Mouse (Mus musculus) limb, embryonic 14.5 days (tissue): ENCODE results near the gene Pdxp. TPM values are rescaled to one million over a fixed set of nuclear protein-coding genes. Genes with fewer than 3 reads are reported as not detected.

Experiments used
- ATAC-seq: fragments of 200-750 bp; cut with Nextera tagmentation; 2 replicates; pipeline ENCODE4 v1.8.0; 2017; ENCODE audit warnings: low read depth, moderate number of reproducible peaks, moderate TSS enrichment; ENCODE audit not compliant: low FRiP score
- DNase-seq: peaks from one replicate; pipeline ENCODE4 v3.0.0-alpha.2; 2015; ENCODE audit warnings: low spot score
- H3K27ac ChIP-seq: fragments of 300-500 bp; sonication (generic); replicated peaks from 2 replicates; pipeline ENCODE4 v1.5.1; 2014; ENCODE audit warnings: low read depth, mild to moderate bottlenecking, low read length, moderate library complexity, mixed read lengths
- H3K27me3 ChIP-seq: fragments of 300-500 bp; sonication (generic); 2 replicates; pipeline ENCODE4 v1.6.1; 2014; ENCODE audit warnings: low read length, mixed read lengths; ENCODE audit not compliant: control insufficient read depth, insufficient read depth
- H3K36me3 ChIP-seq: fragments of 300-500 bp; sonication (generic); 2 replicates; pipeline ENCODE4 v1.6.1; 2014; ENCODE audit warnings: mild to moderate bottlenecking, low read length, moderate library complexity, mixed read lengths; ENCODE audit not compliant: control insufficient read depth, insufficient read depth
- H3K4me1 ChIP-seq: fragments of 300-500 bp; sonication (generic); 2 replicates; pipeline ENCODE4 v1.6.1; 2014; ENCODE audit warnings: antibody characterized with exemption, low read length, mixed read lengths; ENCODE audit not compliant: control insufficient read depth, insufficient read depth
- H3K4me2 ChIP-seq: fragments of 300-500 bp; sonication (generic); replicated peaks from 2 replicates; pipeline ENCODE4 v1.6.1; 2014; ENCODE audit warnings: low read depth, mild to moderate bottlenecking, low read length, moderate library complexity; ENCODE audit not compliant: severe bottlenecking
- H3K4me3 ChIP-seq: fragments of 300-500 bp; sonication (generic); replicated peaks from 2 replicates; pipeline ENCODE4 v1.5.1; 2014; ENCODE audit warnings: low read length
- H3K9ac ChIP-seq: fragments of 300-500 bp; sonication (generic); 2 replicates; pipeline ENCODE4 v1.6.1; 2014; ENCODE audit warnings: mild to moderate bottlenecking, low read depth, low read length, moderate library complexity; ENCODE audit not compliant: severe bottlenecking
- H3K9me3 ChIP-seq: fragments of 300-500 bp; sonication (generic); 2 replicates; pipeline ENCODE4 v1.6.1; 2016; ENCODE audit warnings: low read length; ENCODE audit not compliant: control insufficient read depth
- POLR2A ChIP-seq: fragments of 200-500 bp; IDR thresholded peaks from 2 replicates; pipeline ENCODE4 v1.8.0; 2012; ENCODE audit warnings: inconsistent platforms, mild to moderate bottlenecking, moderate library complexity, borderline replicate concordance; ENCODE audit not compliant: insufficient read depth, insufficient read length; ENCODE audit errors: extremely low read depth
- WGBS: fragments of 180-500 bp; shearing (Covaris S2); extraction: QIAGEN DNeasy Blood & Tissue Kit; methylation state at CpG from one replicate; pipeline ENCODE4 v1.1.7; 2014; 5-methylcytosine and 5-hydroxymethylcytosine counted together
- polyA plus RNA-seq, 2 experiments: library from polyadenylated mRNA; depleted of rRNA in 1 of 2; stranded (reverse) in 1 of 2; unstranded in 1 of 2; fragments of >200 nt; fragmentation: Nextera tagmentation in 1 of 2; extraction: Ambion mirVana in 1 of 2; gene quantifications; 2 replicates each; pipeline versions ENCODE4 v1.2.1 to v1.2.3; 2012 to 2014

Pdxp gene
- polyA plus RNA-seq, 2 experiments = 20.8 to 32.5 TPM

DNA sequence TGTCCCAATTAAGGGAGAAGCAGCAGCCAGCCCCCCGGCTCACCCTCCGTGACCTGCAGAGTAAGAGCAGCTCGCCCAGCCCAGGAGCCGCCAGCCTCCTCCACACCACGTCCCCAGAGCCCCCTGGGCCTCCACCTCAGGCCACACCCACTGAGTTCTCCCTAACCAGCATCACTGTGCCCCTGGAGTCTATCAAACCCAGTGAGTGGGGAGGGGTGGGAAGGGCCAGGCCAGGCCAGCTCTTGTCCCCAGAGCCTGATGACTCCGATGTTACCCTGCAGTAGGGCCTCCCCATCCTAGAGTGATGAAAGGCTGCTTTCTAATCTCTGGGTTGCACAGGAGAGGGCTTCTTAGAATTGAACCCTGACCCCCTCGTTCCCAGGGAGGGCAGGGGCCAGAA, 21.3 kb upstream of the Pdxp start:
- H3K9me3 ChIP-seq = no peaks in the 10 kb centered on the region
- H3K4me3 ChIP-seq = no peak overlapping the region
- DNase-seq (no peak), ATAC-seq (no peak; the same call in 1 of the 2 replicates)
- H3K36me3 ChIP-seq = peaks cover 70% of the 10 kb centered on the region
- peaks cover 3% of the 10 kb centered on the region; the same call in 1 of the 2 replicates for H3K4me1 ChIP-seq
- H3K27me3 ChIP-seq = no peaks in the 10 kb centered on the region
- H3K9ac ChIP-seq = no peak overlapping the region
- no peak overlapping the region for H3K27ac ChIP-seq
- no peak for TF ChIP-seq POLR2A
- WGBS = 47% methylated on average over 7 of the region's 7 CpGs
- no peak overlapping the region for H3K4me2 ChIP-seq

DNA sequence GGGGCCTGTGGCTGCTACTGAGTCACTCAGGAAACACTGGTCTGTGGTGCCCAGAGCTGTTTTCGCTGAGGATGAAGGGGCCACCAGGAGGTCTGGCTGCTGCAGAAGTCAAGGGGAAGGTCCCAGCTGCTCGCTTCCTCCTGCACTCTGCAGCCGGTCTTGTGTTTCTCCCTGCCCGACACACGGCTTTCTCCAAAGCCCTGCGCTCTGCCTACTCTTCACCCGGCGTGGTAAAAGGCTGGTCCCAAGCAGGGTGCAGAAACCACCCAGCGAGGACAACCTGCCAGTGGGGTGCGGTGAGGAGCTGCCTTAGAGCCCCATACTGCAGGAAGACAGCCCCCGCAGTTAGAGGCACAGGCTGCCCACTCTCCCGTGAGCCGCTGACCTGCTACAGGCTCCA, 19.0 kb upstream of the Pdxp start:
- H3K4me3 ChIP-seq = no peak overlapping the region
- DNase-seq = no peak
- 0 out of 2 replicates have a peak overlapping the region, but pooled peaks have one; percentile 7 for H3K9ac ChIP-seq
- H3K36me3 ChIP-seq = peaks cover 53% of the 10 kb centered on the region
- H3K4me1 ChIP-seq = peaks cover 15% of the 10 kb centered on the region; the same call in 1 of the 2 replicates
- no peaks in the 10 kb centered on the region for H3K27me3 ChIP-seq
- H3K4me2 ChIP-seq = no peak overlapping the region
- no peak for TF ChIP-seq POLR2A
- H3K9me3 ChIP-seq = no peaks in the 10 kb centered on the region
- H3K27ac ChIP-seq = 0 out of 2 replicates have a peak overlapping the region, but pooled peaks have one; percentile 39
- no peak for ATAC-seq
- WGBS = 77% methylated on average over 13 of the region's 13 CpGs

DNA sequence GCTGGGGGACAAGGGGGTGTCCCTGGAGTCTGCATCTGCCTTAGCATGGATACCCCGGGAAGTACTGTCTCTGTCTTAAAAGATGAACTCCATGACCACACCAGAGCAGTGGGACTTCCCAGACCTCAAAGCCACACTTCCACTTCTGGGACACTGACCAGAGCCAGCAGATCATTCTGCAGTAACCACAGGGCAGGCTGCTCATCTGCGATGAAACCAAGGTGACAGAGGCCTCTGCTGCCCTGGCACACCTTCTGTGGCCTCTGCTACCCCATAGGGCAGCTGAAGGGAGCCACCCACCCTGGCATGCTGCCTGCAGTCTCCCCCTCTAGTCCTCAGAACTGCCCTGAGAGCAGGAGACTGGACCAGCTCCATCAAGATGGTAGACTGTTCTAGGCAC, 18.0 kb upstream of the Pdxp start:
- Histone ChIP-seq H3K9me3 (no peaks in the 10 kb centered on the region), H3K27me3 (no peaks in the 10 kb centered on the region), H3K27ac (no peak overlapping the region), H3K9ac (no peak overlapping the region), H3K36me3 (peaks cover 48% of the 10 kb centered on the region), H3K4me3 (no peak overlapping the region), H3K4me2 (no peak overlapping the region), H3K4me1 (peaks cover 17% of the 10 kb centered on the region)
- no peak for ATAC-seq
- WGBS = 88% methylated on average over 2 of the region's 2 CpGs
- DNase-seq = no peak
- no peak for TF ChIP-seq POLR2A

DNA sequence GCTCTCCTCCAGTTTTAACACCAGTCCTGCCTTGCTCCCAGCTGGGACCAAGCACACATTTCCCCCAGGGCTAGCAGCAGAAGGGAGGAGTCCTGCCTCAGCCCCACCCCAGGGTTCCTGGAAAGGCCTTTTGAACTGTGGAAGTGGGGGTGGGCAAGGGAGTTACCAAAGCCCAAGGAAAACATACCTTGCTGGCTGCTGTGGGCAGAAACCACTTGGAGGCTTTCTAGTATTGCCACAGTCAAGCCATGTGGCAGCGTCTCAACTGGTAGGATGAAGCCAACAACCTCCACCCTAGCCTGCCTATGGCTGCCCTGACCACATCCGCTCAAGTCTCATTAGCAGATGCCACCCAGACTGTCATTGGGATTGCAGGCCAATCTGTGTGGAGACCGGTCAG, 17.6 kb upstream of the Pdxp start:
- Histone ChIP-seq H3K4me3 (no peak overlapping the region), H3K36me3 (peaks cover 44% of the 10 kb centered on the region), H3K27me3 (no peaks in the 10 kb centered on the region), H3K4me2 (no peak overlapping the region), H3K9ac (no peak overlapping the region), H3K27ac (no peak overlapping the region), H3K4me1 (peaks cover 21% of the 10 kb centered on the region), H3K9me3 (no peaks in the 10 kb centered on the region)
- 83% methylated on average over 3 of the region's 3 CpGs for WGBS
- TF ChIP-seq POLR2A = no peak
- DNase-seq (no peak), ATAC-seq (no peak)

DNA sequence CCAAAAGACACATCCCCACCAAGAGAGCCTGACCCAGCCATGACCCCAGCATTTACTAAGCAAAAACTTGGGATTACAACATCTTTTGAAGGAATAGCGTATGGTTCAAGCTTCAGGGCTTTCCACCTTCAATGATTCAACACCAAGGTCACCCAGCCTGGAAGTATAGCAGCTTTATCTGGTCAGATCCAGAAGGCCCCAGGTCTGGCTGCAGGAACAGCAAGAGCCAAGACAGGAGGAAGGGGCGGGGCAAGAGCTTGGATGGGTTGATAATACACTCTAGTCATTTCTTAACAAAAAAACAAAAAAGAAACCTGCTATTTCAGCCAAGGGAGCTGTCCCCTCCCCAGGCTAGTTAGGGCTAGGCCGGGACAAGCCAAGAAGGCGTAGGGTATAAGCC, 16.2 kb upstream of the Pdxp start:
- Histone ChIP-seq H3K4me2 (no peak overlapping the region), H3K4me1 (peaks cover 28% of the 10 kb centered on the region), H3K27me3 (no peaks in the 10 kb centered on the region), H3K9me3 (no peaks in the 10 kb centered on the region), H3K9ac (no peak overlapping the region), H3K4me3 (no peak overlapping the region), H3K27ac (no peak overlapping the region), H3K36me3 (peaks cover 31% of the 10 kb centered on the region)
- DNase-seq = no peak
- no peak for TF ChIP-seq POLR2A
- 86% methylated on average over 4 of the region's 4 CpGs for WGBS
- no peak for ATAC-seq
